Mouse (Mus musculus) liver, adult 2 months (tissue): ENCODE measurements around the gene Nampt.

Experiments
- CTCF ChIP-seq: fragments of 200-500 bp; IDR thresholded peaks from 2 replicates; pipeline ENCODE4 v1.5.1; 2011; ENCODE audit warnings: low read depth, low read length, control low read depth
- POLR2A ChIP-seq: fragments of 200-500 bp; IDR thresholded peaks from 2 replicates; pipeline ENCODE4 v1.6.1; 2011; ENCODE audit warnings: low read length, control low read depth; ENCODE audit not compliant: insufficient read depth; ENCODE audit errors: extremely low read depth

- TF ChIP-seq POLR2A (no peak), CTCF (no peak)
These were observed 10.2 kb downstream of the Nampt start for GRCm38 (mm10) chr12:32829321-32830090.
